Mouse (Mus musculus) right cerebral cortex, adult 18-20 months (tissue): ENCODE results near the gene Ccdc57.
"Not testable (repeated sequence)": the region's sequence is repeated elsewhere in the genome, so short reads cannot be mapped to it uniquely, and the experiment has no call there.

Experiments used
- DNase-seq: peaks from one replicate; pipeline ENCODE4 v3.0.0; 2022; ENCODE audit warnings: mixed read lengths

Gene Ccdc57

GRCm38 (mm10) chr11:120902487-120903142 lies 30.1 kb downstream of the Ccdc57 start:
- DNase-seq: no peak

- no peak for DNase-seq
Observed at GRCm38 (mm10) chr11:120901729-120902486, 30.8 kb downstream of the Ccdc57 start.

DNA sequence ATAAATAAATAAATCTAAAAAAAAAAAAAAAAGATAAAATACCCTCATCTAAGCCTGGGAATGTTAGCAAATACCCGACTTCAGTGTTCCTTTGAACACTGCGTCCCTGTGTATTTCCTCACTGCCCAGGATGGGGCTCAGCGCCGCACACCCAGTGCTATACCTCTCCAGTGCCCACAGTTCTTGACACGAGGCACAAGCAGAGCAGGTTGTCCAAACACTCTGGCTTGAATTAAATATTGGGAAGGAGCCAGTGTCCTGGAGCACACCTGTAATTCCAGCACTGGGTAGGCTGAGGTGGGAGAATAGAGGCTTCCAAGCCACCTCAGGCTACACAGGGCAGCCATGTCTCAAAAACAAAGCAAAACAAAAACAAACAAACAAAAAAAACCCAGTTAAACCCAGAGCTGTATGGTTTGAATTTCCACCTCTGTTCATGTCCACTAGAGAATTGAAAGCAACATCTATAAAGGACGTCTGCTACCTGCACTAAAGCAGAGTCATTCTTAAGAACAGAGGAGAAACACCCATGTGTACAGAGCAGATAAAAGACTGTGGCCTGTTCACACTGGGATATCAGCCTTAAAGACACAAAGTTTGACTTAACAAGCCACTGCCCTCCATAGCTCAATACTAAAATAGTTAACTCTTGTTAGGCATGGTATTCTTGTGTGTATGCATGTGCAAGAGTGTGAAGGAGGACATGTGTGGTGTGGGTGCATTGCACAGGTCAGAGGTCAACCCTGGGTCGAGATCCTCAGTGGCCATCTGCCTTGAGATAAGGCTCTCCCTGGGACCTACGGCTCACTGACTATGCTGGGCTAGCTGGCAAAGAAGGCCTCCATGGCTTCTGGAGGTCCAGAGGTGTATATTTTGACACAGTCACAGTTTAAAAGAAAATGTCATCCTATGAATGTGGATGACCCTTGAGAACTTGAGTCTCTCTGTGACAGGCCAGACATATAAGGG lies 32.1 kb downstream of the Ccdc57 start:
- no peak for DNase-seq

- DNase-seq: no peak
Observed at GRCm38 (mm10) chr11:120898114-120898548, 34.5 kb downstream of the Ccdc57 start.

DNA sequence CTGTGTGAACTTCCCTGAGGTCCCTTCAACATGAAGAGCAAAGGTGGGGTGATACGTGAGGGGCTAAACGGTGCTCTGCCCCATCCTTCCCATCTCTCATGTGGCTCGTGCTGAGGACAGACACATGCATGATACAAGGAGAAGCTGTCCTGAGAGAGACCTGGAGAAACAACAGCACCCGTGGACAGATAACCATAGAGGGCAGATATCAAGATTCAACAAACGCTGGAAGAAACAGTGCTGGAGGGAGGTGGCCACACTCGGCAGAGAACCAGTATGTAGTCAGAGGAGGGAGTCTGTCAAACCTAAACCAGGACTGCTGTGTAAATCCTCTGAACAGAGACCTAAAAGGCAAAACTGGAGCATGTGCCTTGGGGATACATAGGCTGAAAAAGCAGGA lies 37.2 kb downstream of the Ccdc57 start:
- DNase-seq: no peak

- DNase-seq: no peak
Observed at GRCm38 (mm10) chr11:120894397-120894796, 38.3 kb downstream of the Ccdc57 start.

DNA sequence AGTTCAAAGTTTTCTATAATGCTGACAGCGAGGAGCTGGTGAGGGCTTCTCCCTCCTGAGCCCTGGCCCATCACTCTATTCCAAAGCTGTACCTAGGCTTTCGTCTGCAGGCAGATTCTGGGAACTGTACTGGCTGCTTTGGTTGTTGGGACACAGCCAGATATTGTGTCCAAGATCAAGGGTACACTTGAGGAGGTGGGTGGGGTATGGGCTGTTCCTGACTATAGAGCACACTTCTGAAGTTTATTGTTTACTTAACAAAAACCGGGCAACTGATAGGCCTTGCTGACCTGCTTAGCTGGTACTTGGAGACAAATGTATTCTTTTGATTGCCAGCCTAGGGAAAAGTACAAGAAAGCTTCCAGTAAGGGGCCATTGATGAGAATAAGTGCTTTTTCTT lies 43.5 kb downstream of the Ccdc57 start:
- DNase-seq: no peak

GRCm38 (mm10) chr11:120888718-120889117 lies 44.0 kb downstream of the Ccdc57 start:
- DNase-seq: no peak

- no peak for DNase-seq
Observed at GRCm38 (mm10) chr11:120887502-120887901, 45.2 kb downstream of the Ccdc57 start.

DNA sequence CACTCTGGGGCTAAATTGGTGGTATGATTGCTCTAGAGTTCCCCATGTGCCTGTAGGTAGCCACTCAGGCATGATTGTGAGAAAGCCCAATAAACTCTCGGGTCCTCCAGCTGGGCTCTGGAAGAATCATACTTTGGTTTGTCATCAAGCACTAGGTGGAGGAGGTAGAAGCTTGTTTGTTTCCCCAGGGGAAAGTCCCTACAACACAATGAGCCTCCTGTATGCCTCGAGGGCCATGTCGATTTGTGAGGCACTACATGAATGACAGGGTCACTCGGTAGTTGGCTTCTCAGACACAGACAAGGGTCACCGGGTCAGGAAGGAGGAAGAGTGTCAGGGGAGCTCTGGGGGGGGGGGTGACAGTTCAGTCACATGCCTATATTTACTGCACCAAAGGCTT lies 46.2 kb downstream of the Ccdc57 start:
- DNase-seq: no peak

- DNase-seq: no peak
Observed at GRCm38 (mm10) chr11:120883601-120884000, 49.1 kb downstream of the Ccdc57 start.

GRCm38 (mm10) chr11:120882931-120883330 lies 49.7 kb downstream of the Ccdc57 start:
- DNase-seq: no peak

GRCm38 (mm10) chr11:120873206-120873605 lies 59.5 kb downstream of the Ccdc57 start:
- DNase-seq: no peak

GRCm38 (mm10) chr11:120871521-120871920 lies 61.2 kb downstream of the Ccdc57 start:
- DNase-seq: no peak

DNA sequence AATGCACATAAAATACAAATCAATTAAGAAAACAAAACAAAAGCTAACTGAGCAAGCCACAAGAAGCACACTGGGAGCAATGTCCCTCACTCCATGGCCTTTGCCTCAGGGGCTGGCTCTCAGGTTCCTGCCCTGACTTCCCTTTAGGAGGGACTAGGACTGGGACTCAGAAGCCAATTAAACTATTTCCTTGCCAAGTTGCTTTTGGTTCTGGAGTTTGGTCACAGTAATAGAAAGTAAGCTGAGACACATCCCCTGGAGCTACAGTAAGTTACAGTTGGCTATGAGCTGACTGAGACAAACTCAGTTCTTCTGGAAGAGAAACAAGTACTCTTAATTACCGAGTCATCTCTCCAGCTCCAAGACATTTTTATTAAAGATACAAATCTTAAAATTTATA lies 66.9 kb downstream of the Ccdc57 start:
- no peak for DNase-seq

- no peak for DNase-seq
Observed at GRCm38 (mm10) chr11:120862819-120863218, 69.9 kb downstream of the Ccdc57 start.

GRCm38 (mm10) chr11:120855938-120856337 lies 76.7 kb downstream of the Ccdc57 start:
- DNase-seq: not testable (repeated sequence)

- no peak for DNase-seq
Observed at GRCm38 (mm10) chr11:120853788-120854187, 78.9 kb downstream of the Ccdc57 start.

DNA sequence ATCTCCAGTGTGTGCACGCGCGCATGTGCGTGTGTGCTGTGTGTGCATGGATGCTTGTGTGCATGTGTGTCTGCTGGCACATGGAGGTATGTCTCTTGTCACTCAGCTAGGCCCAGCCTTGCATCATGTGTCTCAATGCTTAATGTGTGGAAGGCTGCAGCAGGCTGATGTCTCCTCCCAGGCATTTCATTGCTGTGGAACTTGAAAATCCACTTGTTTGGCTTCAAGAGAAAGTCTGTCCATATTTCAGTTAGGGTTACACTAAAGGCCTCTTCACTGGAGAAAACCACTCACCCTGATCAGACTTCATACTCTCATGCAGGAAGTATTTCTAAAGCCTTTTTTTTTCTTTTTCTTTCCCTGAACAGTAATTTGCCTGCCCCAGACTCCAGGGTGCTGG lies 79.5 kb downstream of the Ccdc57 start:
- no peak for DNase-seq

DNA sequence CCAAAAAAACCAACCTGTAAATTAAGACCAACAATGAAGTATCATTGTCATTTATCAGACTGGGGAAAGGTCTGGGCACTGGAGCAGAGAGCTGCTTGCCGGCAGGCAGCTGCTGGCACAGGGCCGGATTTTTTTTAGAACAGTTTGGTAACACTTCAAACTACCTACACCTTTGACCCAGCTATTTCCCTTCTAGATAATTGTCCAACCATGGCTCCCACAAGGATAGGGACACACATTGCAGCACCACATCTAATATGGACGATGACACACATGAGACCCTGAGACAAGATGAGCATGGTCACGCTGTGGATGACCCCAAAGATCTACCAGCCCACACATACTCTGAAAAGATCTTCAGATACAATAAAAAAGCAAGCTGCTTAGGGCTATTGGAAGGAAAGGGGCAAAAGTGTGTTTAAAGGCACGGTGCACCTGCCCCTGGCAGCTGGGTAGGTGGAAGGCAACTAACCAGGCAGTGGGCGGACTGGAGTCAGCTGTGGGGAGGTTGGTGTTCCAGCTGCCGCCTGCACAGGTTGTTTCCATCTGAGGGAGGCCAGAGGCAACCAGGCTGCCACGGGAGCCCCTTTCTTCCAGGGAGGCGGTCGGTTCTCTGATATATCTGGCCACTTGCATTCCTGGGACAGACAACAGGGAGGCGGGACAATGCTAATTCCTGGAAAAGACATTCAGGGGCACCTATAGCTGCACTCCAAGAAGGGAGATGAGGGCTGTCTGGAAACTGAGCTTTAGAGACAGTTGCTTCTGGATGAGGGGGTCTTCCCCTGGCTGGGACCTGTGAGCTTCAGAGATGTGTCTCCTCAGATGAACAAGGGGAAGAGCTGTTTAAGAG lies 80.4 kb downstream of the Ccdc57 start:
- DNase-seq: no peak

- no peak for DNase-seq
Observed at GRCm38 (mm10) chr11:120851582-120851981, 81.1 kb downstream of the Ccdc57 start.

- DNase-seq: no peak
Observed at GRCm38 (mm10) chr11:120851132-120851531, 81.5 kb downstream of the Ccdc57 start.
